Mouse (Mus musculus) urinary bladder, postnatal 10 days (tissue): ENCODE measurements around the gene Fam183b.
"Not testable (repeated sequence)": the region's sequence is repeated elsewhere in the genome, so short reads cannot be mapped to it uniquely, and the experiment has no call there.

Source experiments
- DNase-seq: peaks from one replicate; pipeline ENCODE4 v3.0.0; 2022; ENCODE audit warnings: low spot score

Gene Fam183b

GRCm38 (mm10) chr11:58772888-58773287 is 28.9 kb downstream of the Fam183b start, which contains the start of gene Olfr315:
Gene Olfr315 (plus strand): TSS chr11:58773188.
- no peak for DNase-seq

DNA sequence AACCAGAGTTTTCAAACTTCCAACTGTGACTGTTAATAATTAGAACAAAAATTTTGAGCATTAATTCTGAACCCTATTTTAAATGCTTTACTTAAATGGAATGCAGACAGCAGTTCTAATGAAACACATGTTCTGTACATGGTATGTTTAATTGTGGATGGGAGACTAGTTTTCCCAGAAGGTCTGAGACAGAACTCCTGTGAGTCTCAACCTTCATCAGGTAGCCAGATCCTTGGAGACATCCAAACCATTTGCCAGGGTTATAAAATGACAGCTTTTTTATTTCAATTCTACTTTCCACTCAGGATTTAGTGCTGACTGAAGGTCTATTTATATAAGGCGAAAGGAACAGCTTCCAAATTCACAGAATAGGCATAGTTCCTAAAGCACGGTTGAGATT is 49.3 kb downstream of the Fam183b start, which contains the start of gene Olfr316:
Gene Olfr316, plus strand, starts transcription at position 301 of the 400 bp plus-strand sequence.
- DNase-seq, result no peak

DNA sequence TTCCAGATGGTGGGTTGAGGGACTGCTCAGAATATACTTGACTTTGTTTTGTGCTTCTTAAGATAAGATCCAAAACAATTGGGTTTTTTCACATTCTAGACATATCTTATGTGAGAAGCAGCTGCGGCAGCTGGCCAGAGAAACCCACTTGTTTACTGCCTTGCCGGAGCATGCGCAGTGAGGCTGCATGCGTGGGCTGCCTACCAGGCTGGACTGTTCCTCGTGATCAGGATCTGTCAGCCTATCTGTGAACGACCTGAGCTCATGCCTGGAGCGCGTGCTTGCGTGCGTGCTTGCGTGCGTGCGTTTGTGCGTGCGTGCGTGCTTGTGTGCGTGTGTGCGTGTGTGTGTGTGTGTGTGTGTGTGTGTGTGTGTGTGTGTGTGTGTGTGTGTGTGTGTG is 50.7 kb downstream of the Fam183b start:
- not testable (repeated sequence) for DNase-seq
